Mouse (Mus musculus) gastrocnemius, postnatal 4 days (tissue): ENCODE results near the gene Gga1. TPM values are rescaled to one million over a fixed set of nuclear protein-coding genes. Genes with fewer than 3 reads are reported as not detected.

Experiments
- DNase-seq, 2 experiments: peaks; one replicate each; pipeline ENCODE4 v3.0.0; 2021 to 2022; ENCODE audit warnings: low spot score in 2 of 2, mixed read lengths in 2 of 2
- total RNA-seq, 2 experiments: library from RNA; stranded (reverse); gene quantifications; 2 replicates each; pipeline ENCODE4 v1.2.3; 2021

Gene Gga1
- total RNA-seq, 2 experiments from 2014 or later, result 36.8 to 40.9 TPM

DNA sequence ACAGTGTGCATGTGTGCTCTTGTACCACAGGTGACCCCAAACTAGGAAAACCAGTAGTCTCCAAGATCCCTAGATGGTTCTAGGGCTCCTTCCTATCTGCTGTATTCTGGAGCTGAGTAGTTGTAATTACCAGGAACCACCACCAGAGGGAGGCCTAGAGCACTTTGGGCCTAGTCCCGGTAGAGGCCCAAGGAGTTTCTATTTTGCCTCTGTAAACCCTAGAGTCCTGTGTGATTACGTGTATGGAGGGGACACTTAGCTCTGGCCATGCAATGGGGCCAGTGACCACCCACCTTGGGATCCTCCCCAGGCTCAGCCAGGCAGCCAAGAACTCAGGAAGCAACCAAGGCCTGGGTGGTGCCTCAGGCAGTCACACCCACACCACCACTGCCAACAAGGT, 26.3 kb downstream of the Gga1 start:
- DNase-seq, result peak; percentile 72 to 79

DNA sequence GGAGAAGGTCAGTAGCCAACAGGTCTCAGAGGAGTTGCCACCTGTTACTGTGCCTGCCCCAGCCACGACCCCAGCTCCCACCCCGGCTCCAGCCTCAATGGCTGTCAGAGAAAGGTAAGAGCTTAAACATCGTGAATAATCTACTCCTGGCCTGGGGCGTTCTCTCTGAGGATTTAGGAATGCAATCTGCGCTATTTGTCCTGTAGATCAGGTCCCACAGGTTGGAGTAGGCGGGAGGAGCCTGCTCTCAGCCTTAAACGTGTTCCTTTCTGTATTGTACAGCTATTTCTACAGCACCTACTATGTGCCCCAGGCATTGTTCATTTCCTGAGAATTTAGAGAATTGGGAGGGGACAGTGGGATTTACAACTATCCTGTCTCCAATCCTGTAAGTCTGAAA, 31.4 kb downstream of the Gga1 start:
- DNase-seq, result no peak

DNA sequence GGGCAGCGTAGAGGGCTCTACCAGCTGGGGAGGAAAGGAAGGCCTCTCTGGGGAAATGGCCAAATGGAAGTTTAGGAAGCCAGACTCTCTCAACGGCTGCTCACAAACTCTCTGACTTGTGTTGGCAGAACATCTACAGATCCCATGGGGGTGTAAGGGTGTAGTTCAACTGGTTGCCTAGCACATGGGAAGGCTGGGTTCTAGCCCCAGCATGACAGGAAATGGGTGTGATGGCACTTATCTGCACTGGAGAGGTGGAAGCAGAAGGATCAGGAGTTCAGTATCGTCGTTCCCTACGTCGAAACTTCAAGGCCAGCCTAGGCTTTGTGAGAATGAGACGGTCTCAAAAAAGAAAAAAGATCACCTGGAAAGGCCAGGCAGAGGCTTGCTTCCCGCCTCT, 32.0 kb downstream of the Gga1 start:
- DNase-seq, result no peak

DNA sequence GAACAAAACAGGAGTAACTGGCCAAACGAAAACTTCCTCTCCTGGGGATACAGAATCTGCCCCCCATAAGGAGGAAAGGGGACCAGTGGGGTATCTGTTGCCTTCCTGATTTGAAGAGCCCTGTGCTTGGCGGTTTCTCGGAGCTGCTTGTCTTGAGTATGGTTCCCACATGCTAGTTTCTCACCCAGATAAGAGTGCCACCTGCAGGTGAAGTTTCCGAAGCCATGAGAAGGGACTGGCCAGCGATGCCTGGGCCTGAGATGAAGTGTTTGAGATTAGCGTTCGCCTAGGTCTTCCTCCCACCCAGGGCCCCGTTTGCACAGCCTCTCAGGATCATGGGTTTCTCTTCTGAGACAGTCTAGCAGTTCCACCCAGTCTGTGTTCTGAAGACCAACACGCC, 35.0 kb downstream of the Gga1 start:
- DNase-seq, result no peak

DNA sequence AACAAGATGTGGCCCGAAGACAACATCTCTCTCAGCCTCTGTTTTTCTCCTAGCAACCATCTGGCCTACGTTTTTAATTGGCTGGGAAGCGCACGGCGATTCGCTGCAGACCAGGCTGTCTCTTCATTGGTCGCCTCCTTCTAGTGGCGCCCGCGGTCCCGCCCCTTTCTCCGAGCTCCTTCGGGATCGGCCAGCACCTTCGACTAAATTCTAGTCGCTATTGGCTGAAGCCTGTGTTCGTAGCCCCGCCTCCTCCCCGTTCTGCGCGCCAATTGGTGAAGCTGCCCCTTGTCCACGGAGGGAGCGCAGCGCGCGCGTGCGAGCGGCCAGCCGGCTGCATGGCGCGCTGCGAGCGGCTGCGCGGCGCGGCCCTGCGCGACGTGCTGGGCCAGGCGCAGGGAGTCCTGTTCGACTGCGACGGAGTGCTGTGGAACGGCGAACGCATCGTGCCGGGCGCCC, 36.7 kb downstream of the Gga1 start, which contains the start of gene Pdxp:
Gene Pdxp (plus strand): TSS at position 288 of the 459 bp plus-strand sequence.
- peak; percentile 89 to 97 for DNase-seq

DNA sequence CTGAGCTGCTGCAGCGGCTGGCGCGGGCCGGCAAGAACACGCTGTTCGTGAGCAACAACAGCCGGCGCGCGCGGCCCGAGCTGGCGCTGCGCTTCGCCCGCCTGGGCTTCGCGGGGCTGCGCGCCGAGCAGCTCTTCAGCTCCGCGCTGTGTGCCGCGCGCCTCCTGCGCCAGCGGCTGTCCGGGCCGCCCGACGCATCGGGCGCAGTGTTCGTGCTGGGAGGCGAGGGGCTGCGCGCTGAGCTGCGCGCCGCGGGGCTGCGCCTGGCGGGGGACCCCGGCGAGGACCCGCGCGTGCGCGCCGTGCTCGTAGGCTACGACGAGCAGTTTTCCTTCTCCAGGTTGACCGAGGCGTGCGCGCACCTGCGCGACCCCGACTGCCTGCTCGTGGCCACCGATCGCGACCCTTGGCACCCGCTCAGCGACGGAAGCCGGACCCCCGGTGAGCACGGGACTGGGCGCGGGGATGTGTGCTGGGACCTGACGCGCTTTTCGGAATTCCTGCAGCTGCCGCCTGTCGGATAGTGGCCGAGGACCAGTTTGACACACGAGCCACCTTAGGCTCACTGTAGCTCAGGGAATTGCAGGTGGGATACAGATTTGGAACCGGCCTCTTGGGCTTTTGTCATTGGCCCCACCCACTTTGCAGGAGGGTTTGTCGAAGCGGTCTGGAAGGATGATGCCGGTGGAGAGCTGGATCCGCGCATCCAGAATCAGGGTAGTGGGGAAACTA, 37.3 kb downstream of the Gga1 start:
- DNase-seq, result peak in 1 of 2 experiments; percentile 48

DNA sequence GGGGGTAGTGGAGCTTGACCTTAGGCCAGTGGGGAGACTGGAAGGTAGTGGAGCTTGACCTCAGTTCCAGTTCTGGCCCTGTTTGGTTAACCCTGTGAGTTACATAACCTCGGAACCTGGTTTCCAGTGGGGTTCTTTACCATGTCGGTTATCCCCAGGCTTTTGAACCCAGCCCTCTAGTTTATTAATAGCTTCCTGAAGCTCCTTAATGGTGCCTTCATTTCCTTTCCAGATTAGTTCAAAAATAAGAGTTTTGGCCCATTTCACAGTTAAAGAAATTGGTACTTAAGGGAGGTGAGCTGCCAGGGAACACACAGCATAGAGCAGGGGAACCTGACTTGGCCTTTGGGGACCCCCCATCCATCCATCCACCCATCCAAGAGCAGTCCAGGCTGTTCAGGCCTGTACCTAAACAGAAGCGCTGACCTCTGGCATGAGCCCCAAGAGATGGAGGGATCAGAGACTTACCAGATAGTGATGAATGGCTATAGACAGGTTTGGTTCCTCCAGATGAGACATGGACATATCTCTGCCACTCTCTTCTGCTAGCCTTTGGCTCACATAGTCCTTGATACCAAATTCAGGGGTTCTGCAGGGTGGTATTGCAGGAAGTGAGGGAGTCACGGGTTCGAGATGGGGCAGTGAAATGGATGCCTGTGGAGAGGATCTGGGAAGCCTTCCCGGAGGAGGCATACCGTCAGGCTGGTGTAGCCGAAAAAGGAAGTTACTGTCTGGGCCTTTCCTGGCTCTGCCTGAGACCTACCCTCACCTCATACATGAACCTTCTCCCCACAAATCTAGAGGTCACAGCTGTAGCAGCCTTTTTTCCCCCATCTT, 38.1 kb downstream of the Gga1 start:
- peak in 1 of 2 experiments; percentile 17 for DNase-seq

DNA sequence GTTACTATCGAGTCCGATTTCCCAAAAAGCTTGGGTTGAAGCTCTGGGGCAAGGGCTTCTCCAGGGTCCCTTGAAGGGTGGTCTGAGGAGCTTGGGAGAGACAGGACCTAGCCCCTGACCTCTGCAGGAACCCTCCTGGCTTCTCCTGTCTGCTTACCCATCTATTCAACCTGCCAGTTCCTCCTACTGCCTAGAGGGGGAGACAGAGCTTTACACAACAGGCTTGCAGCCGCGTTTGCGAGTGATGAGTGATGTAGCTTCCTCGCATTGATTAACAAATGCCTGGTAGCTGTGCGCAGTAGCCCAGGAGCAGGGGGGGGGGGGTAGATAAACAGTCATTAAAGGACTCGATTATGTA, 38.6 kb downstream of the Gga1 start:
- DNase-seq, result peak in 1 of 2 experiments; percentile 70

DNA sequence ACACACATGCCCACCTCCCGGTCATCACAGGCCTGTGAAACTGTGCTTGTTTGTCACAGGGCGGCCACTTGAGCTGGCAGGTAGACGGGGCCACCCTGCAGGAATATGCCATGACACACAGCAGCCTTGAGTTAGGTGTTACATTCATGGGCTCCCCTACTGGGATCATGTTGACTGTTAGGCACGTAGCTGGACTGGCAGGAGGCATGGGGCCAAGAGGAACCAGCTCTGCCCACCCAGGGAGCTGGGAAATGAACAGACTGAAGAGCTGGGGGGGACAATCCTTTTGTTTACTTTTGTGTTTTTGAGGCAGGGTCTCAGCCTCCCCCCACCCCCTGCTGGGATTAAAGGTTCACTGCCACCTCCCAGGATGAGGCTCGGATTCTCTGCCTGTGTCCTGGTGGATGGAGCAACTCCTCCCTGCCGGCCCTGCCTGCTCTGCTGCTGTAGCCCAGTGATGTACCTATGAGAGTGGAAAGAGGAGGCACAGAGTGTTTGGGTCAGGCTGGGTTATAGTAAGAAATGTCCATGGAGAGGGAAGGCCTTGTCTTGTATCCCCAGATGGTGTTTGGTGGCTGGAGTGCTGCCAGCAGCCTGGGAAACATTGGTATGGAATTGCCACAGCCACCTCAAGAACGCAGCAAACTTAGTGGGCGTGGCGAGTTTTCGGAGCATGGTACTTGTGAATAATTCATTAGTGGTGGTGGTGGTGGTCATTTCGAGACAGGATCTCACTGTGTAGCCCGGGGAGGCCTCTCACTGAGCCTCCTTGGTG, 39.2 kb downstream of the Gga1 start:
- peak in 1 of 2 experiments; percentile 37 for DNase-seq

DNA sequence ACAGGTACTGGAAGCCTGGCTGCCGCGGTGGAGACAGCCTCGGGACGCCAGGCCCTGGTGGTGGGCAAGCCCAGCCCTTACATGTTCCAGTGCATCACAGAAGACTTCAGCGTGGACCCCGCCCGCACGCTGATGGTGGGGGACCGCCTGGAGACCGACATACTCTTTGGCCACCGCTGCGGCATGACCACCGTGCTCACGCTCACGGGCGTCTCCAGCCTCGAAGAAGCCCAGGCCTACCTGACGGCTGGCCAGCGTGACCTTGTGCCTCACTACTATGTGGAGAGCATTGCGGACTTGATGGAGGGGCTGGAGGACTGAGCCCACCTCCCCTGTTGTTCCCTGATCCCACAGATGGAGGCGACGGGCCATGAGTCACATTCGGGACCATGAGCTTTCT, 41.1 kb downstream of the Gga1 start:
- DNase-seq, result peak in 1 of 2 experiments; percentile 19

DNA sequence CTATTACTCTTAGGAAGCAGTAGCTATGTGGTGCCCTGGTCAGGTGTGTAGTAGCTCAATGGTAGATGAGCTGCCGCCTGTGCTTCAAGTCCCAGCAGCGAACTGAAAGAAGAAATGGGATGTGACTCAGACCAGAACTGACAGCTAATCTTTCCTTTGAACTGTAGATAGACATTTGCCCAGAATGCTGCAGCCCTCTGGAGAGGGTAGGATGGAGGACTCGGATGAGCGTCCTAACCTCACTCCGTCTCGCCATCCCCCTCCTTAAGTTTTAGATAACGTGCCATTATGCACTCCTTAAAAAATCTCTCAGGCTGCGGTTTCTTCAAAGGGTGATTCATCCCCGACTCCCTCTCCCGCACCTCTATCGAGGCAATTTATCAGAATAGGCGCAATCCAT, 42.9 kb downstream of the Gga1 start:
- DNase-seq, result no peak

DNA sequence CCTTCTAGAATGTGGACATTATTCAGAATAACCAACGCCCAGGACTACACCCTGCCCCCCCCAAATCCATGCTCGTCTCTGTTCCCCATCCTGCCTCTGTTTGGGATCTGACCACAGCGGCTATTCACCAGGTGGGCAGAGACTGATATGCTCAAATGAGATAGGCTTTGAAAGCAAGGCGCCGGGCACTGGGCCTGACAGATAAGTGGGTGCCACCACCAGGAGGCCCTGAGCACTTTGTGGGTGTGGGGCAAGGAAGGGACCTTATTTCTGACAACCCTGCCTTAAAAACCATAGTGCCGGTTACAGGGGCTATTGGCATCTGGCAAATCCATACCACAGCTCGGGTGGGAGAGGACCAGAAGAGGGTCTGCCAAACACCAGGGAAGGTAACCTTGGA, 45.7 kb downstream of the Gga1 start:
- DNase-seq, result no peak

DNA sequence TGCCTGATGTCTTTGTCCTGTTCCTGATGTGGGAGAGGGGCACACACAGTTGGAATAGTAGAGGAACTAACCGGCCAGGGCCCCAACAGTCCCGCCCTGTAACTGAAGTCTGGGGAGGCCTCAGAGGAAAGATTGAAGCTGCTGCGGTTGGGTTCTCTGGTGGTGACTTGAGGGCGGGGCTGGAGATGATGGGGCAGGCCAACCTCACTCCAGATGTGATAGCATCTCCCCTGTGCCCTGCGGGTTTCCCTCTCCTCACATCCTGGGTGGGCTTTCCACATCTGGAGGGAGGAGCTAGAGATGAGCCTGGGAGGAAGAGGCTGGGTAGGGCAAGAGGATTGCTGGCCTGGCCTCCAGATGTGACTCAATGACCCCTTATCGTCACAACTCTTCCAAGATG, 46.6 kb downstream of the Gga1 start:
- peak in 1 of 2 experiments; percentile 13 for DNase-seq

DNA sequence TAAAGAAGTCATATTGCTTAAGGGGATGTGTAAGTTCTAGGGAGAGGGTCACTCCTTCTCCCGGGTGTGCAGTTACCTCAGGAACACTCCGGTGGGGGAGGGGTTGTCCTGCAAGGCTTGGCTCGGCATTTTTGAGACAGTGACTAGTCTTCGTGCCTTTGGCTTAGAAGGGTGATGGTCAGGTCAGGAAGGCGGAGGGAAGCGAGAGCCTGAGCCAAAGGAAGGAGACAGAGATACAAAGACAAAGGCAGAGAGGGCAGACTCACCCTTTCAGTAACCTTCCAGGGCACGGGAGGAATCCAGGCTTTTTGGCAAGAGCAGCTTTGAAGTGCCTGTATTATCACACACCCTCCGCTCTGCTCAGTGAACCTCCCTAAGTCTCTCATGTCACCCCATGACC, 48.1 kb downstream of the Gga1 start:
- DNase-seq, result no peak

DNA sequence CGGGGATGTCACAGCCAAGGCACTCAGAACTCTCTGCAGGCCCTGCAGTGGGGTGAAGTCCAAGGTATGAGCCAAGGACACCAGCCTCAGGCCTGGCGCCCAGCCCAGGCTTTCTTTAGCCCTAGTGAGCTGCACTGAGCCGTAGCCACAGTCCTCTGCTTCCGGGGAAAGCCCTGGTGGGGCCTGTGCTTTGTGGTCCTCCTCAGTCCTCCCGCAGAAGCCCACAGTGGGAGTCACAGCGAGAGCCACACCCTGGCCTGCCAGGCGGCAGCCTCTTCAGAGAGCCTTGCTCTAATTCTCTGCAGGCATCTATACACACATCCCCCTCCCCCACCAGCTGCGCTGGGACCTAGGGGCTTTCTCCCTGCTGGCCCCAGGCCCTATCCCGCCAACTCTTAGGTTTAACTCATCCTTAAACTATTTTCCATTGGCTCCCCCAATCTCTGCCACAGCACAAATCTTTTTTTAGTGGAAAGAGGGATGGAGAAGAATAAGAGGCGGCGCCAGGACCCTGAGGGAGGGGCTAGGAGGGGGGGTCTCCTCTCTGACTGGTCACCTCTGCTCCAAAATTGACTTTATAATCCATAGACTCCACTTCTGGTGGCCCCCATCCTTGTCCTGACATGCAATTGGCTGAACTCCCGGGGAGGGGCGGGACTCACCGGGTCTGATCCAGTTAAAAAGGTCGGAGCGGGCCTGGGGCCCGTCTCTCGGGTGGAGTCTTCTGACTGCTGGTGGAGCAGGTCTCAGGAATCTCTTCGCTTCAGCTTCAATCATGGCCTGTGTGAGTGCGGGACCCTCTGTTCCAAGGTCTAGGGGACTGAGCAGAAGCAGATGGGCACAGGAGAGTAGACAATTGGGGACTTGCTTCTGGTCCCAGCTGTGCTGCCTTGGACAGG, 49.3 kb downstream of the Gga1 start, which contains the start of gene Lgals1:
Gene Lgals1 (plus strand): TSS at position 705 of the 899 bp plus-strand sequence.
- DNase-seq, result peak; percentile 93 to 96

DNA sequence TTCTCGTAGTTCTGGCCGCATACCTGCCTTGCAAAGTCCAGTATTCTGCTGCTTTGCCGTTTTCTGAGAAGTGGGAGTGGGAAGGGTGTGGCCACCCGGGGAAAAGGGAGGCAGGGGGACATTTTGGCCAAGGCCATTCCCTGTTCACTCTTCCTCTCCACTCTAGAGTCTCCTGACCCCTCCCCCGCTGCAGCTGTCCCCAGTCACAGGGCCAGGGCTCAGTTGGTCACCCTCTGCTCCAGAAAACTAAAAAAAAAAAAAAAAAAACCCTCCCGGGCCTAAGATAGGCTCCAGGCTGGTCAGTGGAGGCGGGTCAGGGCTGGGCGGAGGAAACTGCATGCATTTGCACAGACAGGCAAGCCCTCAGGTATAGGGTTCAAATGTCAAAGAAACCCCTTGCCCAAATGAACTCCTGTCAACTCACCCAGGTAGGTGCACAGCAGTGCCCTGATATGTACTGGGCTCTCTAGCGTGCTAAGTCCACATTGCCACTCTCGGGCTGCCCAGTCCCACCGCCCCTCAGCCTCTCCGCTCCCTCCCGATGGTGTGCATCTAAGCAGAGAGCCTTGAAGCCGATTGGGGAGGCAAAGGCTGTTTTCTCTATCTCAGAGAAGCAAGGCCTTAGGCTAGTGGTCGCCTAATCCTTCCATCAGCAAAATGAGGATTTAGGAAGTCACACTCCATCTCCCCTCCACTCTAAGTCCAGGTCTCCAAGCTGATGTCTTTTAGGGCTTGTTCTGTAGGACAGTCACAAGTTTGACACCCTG, 50.2 kb downstream of the Gga1 start:
- DNase-seq, result peak in 1 of 2 experiments; percentile 76

DNA sequence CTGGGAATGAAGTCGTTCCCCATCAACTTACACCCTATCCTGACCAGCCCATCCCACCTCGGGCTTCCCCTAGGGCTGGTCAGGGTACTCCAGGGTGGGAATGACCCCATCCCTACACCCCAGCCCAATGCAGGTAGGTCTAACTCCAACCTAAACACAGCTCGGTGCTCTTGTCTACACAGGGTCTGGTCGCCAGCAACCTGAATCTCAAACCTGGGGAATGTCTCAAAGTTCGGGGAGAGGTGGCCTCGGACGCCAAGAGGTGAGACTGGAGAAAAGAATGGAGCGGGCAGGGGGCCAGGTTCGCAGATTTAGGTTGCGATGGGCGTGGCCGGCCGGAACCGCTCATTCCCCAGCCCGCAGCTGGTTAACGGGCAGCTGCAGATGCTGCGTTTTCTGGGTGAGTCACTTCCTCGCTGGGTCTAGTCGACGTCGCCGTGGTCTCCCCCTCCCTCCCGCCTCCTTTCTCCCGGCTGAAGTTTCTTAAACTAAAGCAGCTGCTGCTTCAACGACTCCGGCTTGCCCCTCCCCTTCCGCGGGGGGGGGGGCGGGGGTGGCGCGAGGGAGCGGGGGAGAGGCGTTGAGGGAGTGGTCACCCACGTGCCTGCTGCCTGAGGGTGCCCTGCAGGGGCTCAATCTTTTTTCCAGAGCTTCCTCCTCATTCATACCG, 50.9 kb downstream of the Gga1 start:
- DNase-seq, result peak; percentile 68 to 84

DNA sequence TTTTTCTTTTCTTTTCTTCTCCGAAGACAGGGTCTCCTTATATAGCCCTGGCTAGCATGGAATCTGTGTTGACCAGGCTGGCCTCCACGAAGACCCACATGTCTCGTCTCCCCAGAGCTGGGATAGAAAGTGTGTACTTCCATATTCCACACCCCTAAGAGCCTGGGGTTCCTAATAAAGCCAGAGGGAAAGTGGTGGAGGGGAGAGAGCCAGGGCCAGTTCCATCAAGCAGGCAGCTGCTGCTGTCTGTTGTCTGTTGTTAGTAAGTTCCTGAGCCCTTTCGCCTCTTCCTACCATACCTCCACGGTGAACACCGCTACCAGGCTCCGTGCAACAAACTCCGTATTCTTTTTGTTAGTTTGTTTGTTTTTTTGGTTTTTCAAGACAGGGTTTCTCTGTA, 51.5 kb downstream of the Gga1 start:
- DNase-seq, result no peak

DNA sequence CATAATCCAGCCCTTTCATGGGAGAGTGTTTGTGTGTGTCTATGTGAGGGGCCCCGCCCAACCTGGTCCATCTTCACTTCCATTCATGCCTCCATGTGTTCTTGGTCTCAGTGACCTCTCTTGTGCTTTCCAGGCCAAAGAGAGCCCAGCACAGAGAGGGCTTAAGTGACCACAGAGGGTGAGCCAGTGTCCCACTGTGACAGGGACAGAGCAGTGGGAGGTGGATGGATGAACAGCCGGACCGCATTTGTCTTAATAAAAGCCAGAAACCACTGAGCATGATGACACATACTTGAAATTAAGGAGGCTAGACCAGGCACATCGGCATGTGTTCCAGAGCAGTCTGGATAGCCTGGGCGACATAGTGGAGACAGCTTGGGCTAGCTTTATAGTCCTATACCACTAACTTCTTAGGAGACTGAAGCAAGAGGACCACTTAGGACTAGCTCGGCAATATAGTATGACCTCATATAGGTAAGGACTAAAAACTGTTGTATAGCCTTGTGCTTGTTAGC, 53.3 kb downstream of the Gga1 start:
- no peak for DNase-seq
